Mouse (Mus musculus): ENCODE measurements around the gene Mpdz. TPM values are rescaled to one million over a fixed set of nuclear protein-coding genes. Genes with fewer than 3 reads are reported as not detected.

Gene Mpdz
- total and polyA plus RNA-seq, 2 experiments from 2014 or later: 7.8 to 38.8 TPM

GRCm38 (mm10) chr4:81298384-81298783 lies 144.2 kb downstream of the Mpdz start:
- no peak overlapping the region for H3K9ac ChIP-seq (replicated peaks; ENCODE audit: low read length)
- 0 out of 2 replicates have a peak, but pooled peaks cover 3% of the 10 kb centered on the region for H3K36me3 ChIP-seq (ENCODE audit: insufficient read depth, low read length)
- H3K27me3 ChIP-seq (ENCODE audit: insufficient read depth, low read length): no peaks in the 10 kb centered on the region
- H3K4me1 ChIP-seq (ENCODE audit: insufficient read depth, low read length): no peaks in the 10 kb centered on the region
- H3K4me3 ChIP-seq (ENCODE audit: low read length): no peak overlapping the region
- WGBS: 86% methylated on average over 4 of the region's 4 CpGs
- no peak overlapping the region for H3K4me2 ChIP-seq (ENCODE audit: low read depth, low read length)
- ATAC-seq (no peak), DNase-seq (ENCODE audit: low spot score) (no peak)
- no peaks in the 10 kb centered on the region for H3K9me3 ChIP-seq (ENCODE audit: low read length)
- H3K27ac ChIP-seq: no peak overlapping the region
- no peak for TF ChIP-seq CTCF (IDR thresholded peaks at IDR 0.05; ENCODE audit: low read depth)

GRCm38 (mm10) chr4:81293309-81293708 lies 149.3 kb downstream of the Mpdz start:
- H3K9me3 ChIP-seq (ENCODE audit: low read length): no peaks in the 10 kb centered on the region
- no peak overlapping the region for H3K4me3 ChIP-seq (ENCODE audit: low read length)
- no peak for ATAC-seq
- H3K9ac ChIP-seq (replicated peaks; ENCODE audit: low read length): no peak overlapping the region
- H3K36me3 ChIP-seq (ENCODE audit: insufficient read depth, low read length): peaks cover 6% of the 10 kb centered on the region; the same call in 1 of the 2 replicates
- no peak overlapping the region for H3K4me2 ChIP-seq (ENCODE audit: low read depth, low read length)
- no peak for TF ChIP-seq CTCF (IDR thresholded peaks at IDR 0.05; ENCODE audit: low read depth)
- no peaks in the 10 kb centered on the region for H3K4me1 ChIP-seq (ENCODE audit: insufficient read depth, low read length)
- no peak overlapping the region for H3K27ac ChIP-seq
- DNase-seq (ENCODE audit: low spot score): no peak
- no peaks in the 10 kb centered on the region for H3K27me3 ChIP-seq (ENCODE audit: insufficient read depth, low read length)

GRCm38 (mm10) chr4:81285564-81285963 lies 157.1 kb downstream of the Mpdz start:
- Histone ChIP-seq H3K9me3 (ENCODE audit: low read length) (no peaks in the 10 kb centered on the region), H3K27me3 (ENCODE audit: insufficient read depth, low read length) (no peaks in the 10 kb centered on the region), H3K4me2 (ENCODE audit: low read depth, low read length) (no peak overlapping the region), H3K4me1 (ENCODE audit: insufficient read depth, low read length) (no peaks in the 10 kb centered on the region), H3K4me3 (ENCODE audit: low read length) (no peak overlapping the region), H3K36me3 (ENCODE audit: insufficient read depth, low read length) (peaks cover 10% of the 10 kb centered on the region), H3K27ac (no peak overlapping the region), H3K9ac (replicated peaks; ENCODE audit: low read length) (no peak overlapping the region)
- TF ChIP-seq CTCF (IDR thresholded peaks at IDR 0.05; ENCODE audit: low read depth): no peak
- WGBS: 87% methylated on average over 4 of the region's 4 CpGs
- ATAC-seq: no peak
- no peak for DNase-seq (ENCODE audit: low spot score)

- no peaks in the 10 kb centered on the region for H3K27me3 ChIP-seq (ENCODE audit: insufficient read depth, low read length)
- H3K27ac ChIP-seq: no peak overlapping the region
- no peak for DNase-seq (ENCODE audit: low spot score)
- no peak for ATAC-seq
- H3K4me1 ChIP-seq (ENCODE audit: insufficient read depth, low read length): no peaks in the 10 kb centered on the region
- 93% methylated on average over 3 of the region's 3 CpGs for WGBS
- no peak overlapping the region for H3K4me3 ChIP-seq (ENCODE audit: low read length)
- no peak for TF ChIP-seq CTCF (IDR thresholded peaks at IDR 0.05; ENCODE audit: low read depth)
- H3K36me3 ChIP-seq (ENCODE audit: insufficient read depth, low read length): peaks cover 6% of the 10 kb centered on the region
- no peak overlapping the region for H3K9ac ChIP-seq (replicated peaks; ENCODE audit: low read length)
- H3K9me3 ChIP-seq (ENCODE audit: low read length): no peaks in the 10 kb centered on the region
- H3K4me2 ChIP-seq (ENCODE audit: low read depth, low read length): no peak overlapping the region
Observed at GRCm38 (mm10) chr4:81283611-81284010, 159.0 kb downstream of the Mpdz start.

GRCm38 (mm10) chr4:81283081-81283480 lies 159.5 kb downstream of the Mpdz start:
- Histone ChIP-seq H3K27ac (no peak overlapping the region), H3K9me3 (ENCODE audit: low read length) (no peaks in the 10 kb centered on the region), H3K36me3 (ENCODE audit: insufficient read depth, low read length) (peaks cover 6% of the 10 kb centered on the region), H3K4me1 (ENCODE audit: insufficient read depth, low read length) (no peaks in the 10 kb centered on the region), H3K4me2 (ENCODE audit: low read depth, low read length) (no peak overlapping the region), H3K27me3 (ENCODE audit: insufficient read depth, low read length) (no peaks in the 10 kb centered on the region), H3K4me3 (ENCODE audit: low read length) (no peak overlapping the region), H3K9ac (replicated peaks; ENCODE audit: low read length) (no peak overlapping the region)
- no peak for TF ChIP-seq CTCF (IDR thresholded peaks at IDR 0.05; ENCODE audit: low read depth)
- WGBS: 84% methylated on average over 6 of the region's 6 CpGs
- no peak for DNase-seq (ENCODE audit: low spot score)
- no peak for ATAC-seq

GRCm38 (mm10) chr4:81280098-81280497 lies 162.5 kb downstream of the Mpdz start:
- DNase-seq (ENCODE audit: low spot score) (no peak), ATAC-seq (no peak)
- H3K4me1 ChIP-seq (ENCODE audit: insufficient read depth, low read length): no peaks in the 10 kb centered on the region
- H3K36me3 ChIP-seq (ENCODE audit: insufficient read depth, low read length): no peaks in the 10 kb centered on the region; the same call in 1 of the 2 replicates
- WGBS: 22% methylated on average over 4 of the region's 4 CpGs
- no peak overlapping the region for H3K9ac ChIP-seq (replicated peaks; ENCODE audit: low read length)
- H3K4me2 ChIP-seq (ENCODE audit: low read depth, low read length): no peak overlapping the region
- TF ChIP-seq CTCF (IDR thresholded peaks at IDR 0.05; ENCODE audit: low read depth): no peak
- no peaks in the 10 kb centered on the region for H3K9me3 ChIP-seq (ENCODE audit: low read length)
- H3K27ac ChIP-seq: no peak overlapping the region
- no peak overlapping the region for H3K4me3 ChIP-seq (ENCODE audit: low read length)
- no peaks in the 10 kb centered on the region for H3K27me3 ChIP-seq (ENCODE audit: insufficient read depth, low read length)

GRCm38 (mm10) chr4:81279451-81279850 lies 163.2 kb downstream of the Mpdz start:
- no peak overlapping the region for H3K27ac ChIP-seq
- no peak overlapping the region for H3K9ac ChIP-seq (replicated peaks; ENCODE audit: low read length)
- no peak overlapping the region for H3K4me3 ChIP-seq (ENCODE audit: low read length)
- DNase-seq (ENCODE audit: low spot score) (no peak), ATAC-seq (no peak)
- H3K36me3 ChIP-seq (ENCODE audit: insufficient read depth, low read length): no peaks in the 10 kb centered on the region; the same call in 1 of the 2 replicates
- H3K9me3 ChIP-seq (ENCODE audit: low read length): no peaks in the 10 kb centered on the region
- no peaks in the 10 kb centered on the region for H3K4me1 ChIP-seq (ENCODE audit: insufficient read depth, low read length)
- TF ChIP-seq CTCF (IDR thresholded peaks at IDR 0.05; ENCODE audit: low read depth): no peak
- no peaks in the 10 kb centered on the region for H3K27me3 ChIP-seq (ENCODE audit: insufficient read depth, low read length)
- WGBS: 48% methylated on average over 5 of the region's 5 CpGs
- no peak overlapping the region for H3K4me2 ChIP-seq (ENCODE audit: low read depth, low read length)
